In genomic region chr2:73275261-73276040, GRCm38 (mm10) we compare ENCODE assay signal across 16 mouse cellular contexts. TPM values are rescaled to one million over a fixed set of nuclear protein-coding genes. Genes with fewer than 3 reads are reported as not detected.
DNase-seq lines count a peak whose midpoint lies in the region; ATAC-seq lines count a peak whose summit lies in the region.
"Had no signal": no experiment of that assay in that cellular context is flagged by ENCODE, and none has a peak within 500 bp of the region (broad histone marks: within the 10 kb centered on the region; RNA-seq: fewer than 3 reads in every experiment).

No protein-coding gene starts in this region.

- H3K9me3 ChIP-seq in neural tube, embryonic 13.5 days = no peaks in the 10 kb centered on the region
- H3K9me3 ChIP-seq in midbrain, embryonic 13.5 days = no peaks in the 10 kb centered on the region

- no peak overlapping the region for H3K4me2 ChIP-seq in neural tube, embryonic 13.5 days
- H3K4me2 ChIP-seq in midbrain, embryonic 13.5 days (replicated peaks) = no peak overlapping the region

- no peak overlapping the region for H3K27ac ChIP-seq in neural tube, embryonic 13.5 days (replicated peaks)
- no peak overlapping the region for H3K27ac ChIP-seq in midbrain, embryonic 13.5 days
- H3K27ac ChIP-seq: left cerebral cortex, adult 2 months had no signal

- H3K27me3 ChIP-seq in neural tube, embryonic 13.5 days = peaks cover 87% of the 10 kb centered on the region
- H3K27me3 ChIP-seq in midbrain, embryonic 13.5 days = peaks cover 84% of the 10 kb centered on the region

- H3K4me3 ChIP-seq in neural tube, embryonic 13.5 days = 0 out of 2 replicates have a peak overlapping the region, but pooled peaks have one; percentile 4
- peak overlapping the region; percentile 27 for H3K4me3 ChIP-seq in midbrain, embryonic 13.5 days (replicated peaks)

- ATAC-seq in neural tube, embryonic 13.5 days (ENCODE audit: low read depth) = no peak
- no peak for ATAC-seq in midbrain, embryonic 13.5 days
- ATAC-seq: intestine, postnatal 0 days had no signal

- H3K4me1 ChIP-seq in neural tube, embryonic 13.5 days (replicated peaks) = peaks cover 60% of the 10 kb centered on the region
- peaks cover 67% of the 10 kb centered on the region for H3K4me1 ChIP-seq in midbrain, embryonic 13.5 days (replicated peaks)

- no peak overlapping the region for H3K9ac ChIP-seq in neural tube, embryonic 13.5 days
- peak overlapping the region; percentile 32; the same call in 1 of the 2 replicates for H3K9ac ChIP-seq in midbrain, embryonic 13.5 days (replicated peaks)

- 10% methylated on average over 8 of the region's 8 CpGs for WGBS in neural tube, embryonic 13.5 days
- 10% methylated on average over 8 of the region's 8 CpGs for WGBS in midbrain, embryonic 13.5 days

- peak; percentile 24 for DNase-seq in embryo, embryonic 9.5 days (ENCODE audit: extremely low spot score)
- DNase-seq in embryo, embryonic 10 days (ENCODE audit: low spot score) = no peak
- no peak for DNase-seq in neural tube, embryonic 10.5 days (ENCODE audit: extremely low spot score, low spot score)
- no peak for DNase-seq in gastrocnemius, adult 18-20 months (ENCODE audit: low spot score)
- DNase-seq in gastrocnemius, postnatal 10 days = no peak
- DNase-seq in urinary bladder, postnatal 36 days (ENCODE audit: low spot score in 2 of 2) = no peak
- DNase-seq: adrenal gland, postnatal 36 days; cerebellum, adult 11-12 months; heart, adult 11 months had no signal

- no peaks in the 10 kb centered on the region for H3K36me3 ChIP-seq in neural tube, embryonic 13.5 days
- no peaks in the 10 kb centered on the region for H3K36me3 ChIP-seq in midbrain, embryonic 13.5 days
- H3K36me3 ChIP-seq: G1E had no signal

RNA-seq across cellular contexts. Expression of gene Sp9, which starts 3.7 kb away (rescaled TPM):
- polyA plus RNA-seq in neural tube, embryonic 13.5 days (2015; fragmentation: Nextera tagmentation; extraction: Ambion mirVana) = 1.5 TPM in 2 replicates
- polyA plus RNA-seq in midbrain, embryonic 13.5 days (2015; fragmentation: Nextera tagmentation; extraction: Ambion mirVana) = 6.1 and 8.9 TPM in 2 replicates
- total RNA-seq in gastrocnemius, adult 18-20 months (2021) = not detected
- total RNA-seq in gastrocnemius, postnatal 10 days (2021) = under 1 TPM in 1 of 2 experiments, not detected in 1; 0.05 TPM
- total RNA-seq: adrenal gland, postnatal 36 days had no signal
- polyA plus RNA-seq: heart, postnatal 0 days; intestine, postnatal 0 days; large intestine, adult 2 months had no signal

RNA-seq across cellular contexts. Expression of gene Scrn3, which starts 37.0 kb away (rescaled TPM):
- polyA plus RNA-seq in neural tube, embryonic 13.5 days (2015; fragmentation: Nextera tagmentation; extraction: Ambion mirVana) = 9.0 and 10.2 TPM in 2 replicates
- polyA plus RNA-seq in midbrain, embryonic 13.5 days (2015; fragmentation: Nextera tagmentation; extraction: Ambion mirVana) = 8.1 and 9.6 TPM in 2 replicates
- 10 to 100 TPM; 55.5 to 57.9 TPM for total RNA-seq in gastrocnemius, adult 18-20 months (2021)
- total RNA-seq in gastrocnemius, postnatal 10 days (2021) = 10 to 100 TPM; 20.2 to 21.8 TPM

RNA-seq across cellular contexts. Expression of gene Cir1, which starts 37.0 kb away (rescaled TPM):
- 29.2 and 30.4 TPM in 2 replicates for polyA plus RNA-seq in neural tube, embryonic 13.5 days (2015; fragmentation: Nextera tagmentation; extraction: Ambion mirVana)
- 34.0 and 34.8 TPM in 2 replicates for polyA plus RNA-seq in midbrain, embryonic 13.5 days (2015; fragmentation: Nextera tagmentation; extraction: Ambion mirVana)
- 10 to 100 TPM; 11.9 to 13.8 TPM for total RNA-seq in gastrocnemius, adult 18-20 months (2021)
- total RNA-seq in gastrocnemius, postnatal 10 days (2021) = 10 to 100 TPM; 14.7 to 15.2 TPM

RNA-seq across cellular contexts. Expression of gene Ola1, which starts 56.7 kb away (rescaled TPM):
- polyA plus RNA-seq in neural tube, embryonic 13.5 days (2015; fragmentation: Nextera tagmentation; extraction: Ambion mirVana) = 102 and 110 TPM in 2 replicates
- 80.9 and 96.4 TPM in 2 replicates for polyA plus RNA-seq in midbrain, embryonic 13.5 days (2015; fragmentation: Nextera tagmentation; extraction: Ambion mirVana)
- 10 to 100 TPM; 52.3 to 53.2 TPM for total RNA-seq in gastrocnemius, adult 18-20 months (2021)
- total RNA-seq in gastrocnemius, postnatal 10 days (2021) = 100 to 1,000 TPM; 101 to 120 TPM
